ENCODE assay signal across 8 mouse cellular contexts in the genomic region with DNA sequence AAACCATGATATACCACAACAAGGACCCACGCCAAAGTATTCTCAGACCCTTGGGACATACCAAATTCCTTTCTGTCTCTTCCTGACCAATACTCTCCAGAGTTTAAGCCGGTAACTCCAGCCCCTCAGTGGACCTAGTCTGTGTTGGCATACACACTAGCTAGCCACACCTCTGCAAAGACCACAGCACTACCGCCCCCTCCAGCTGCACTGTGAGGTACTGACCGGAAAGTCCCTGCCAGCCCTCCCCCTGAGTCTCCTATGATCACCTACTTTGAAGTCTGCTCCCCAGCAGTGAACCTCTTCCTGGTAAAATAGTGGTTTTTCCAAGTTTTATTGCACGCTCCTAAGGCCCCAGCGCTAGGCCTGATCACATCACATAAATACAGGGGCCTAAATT. TPM values are rescaled to one million over a fixed set of nuclear protein-coding genes. Genes with fewer than 3 reads are reported as not detected.
DNase-seq lines count a peak whose midpoint lies in the region; ATAC-seq and TF ChIP-seq lines count a peak whose summit lies in the region.

No protein-coding gene starts in this region.

- H3K27me3 ChIP-seq in liver, adult 2 months (ENCODE audit: control insufficient read depth, insufficient read depth, low read length): no peaks in the 10 kb centered on the region
- peaks cover 54% of the 10 kb centered on the region for H3K27me3 ChIP-seq in liver, embryonic 12.5 days (replicated peaks)
- H3K27me3 ChIP-seq in forebrain, embryonic 14.5 days (replicated peaks; ENCODE audit: control insufficient read depth, insufficient read depth, low read length): peaks cover 8% of the 10 kb centered on the region; the same call in 1 of the 2 replicates
- peaks cover 42% of the 10 kb centered on the region for H3K27me3 ChIP-seq in kidney, embryonic 16.5 days (ENCODE audit: insufficient read depth, low read length)
- peaks cover 25% of the 10 kb centered on the region; the same call in 1 of the 2 replicates for H3K27me3 ChIP-seq in midbrain, postnatal 0 days (ENCODE audit: insufficient read depth, low read length)

- H3K9me3 ChIP-seq in liver, embryonic 12.5 days (replicated peaks): no peaks in the 10 kb centered on the region
- no peaks in the 10 kb centered on the region for H3K9me3 ChIP-seq in forebrain, embryonic 14.5 days (replicated peaks; ENCODE audit: control insufficient read depth, low read length)
- no peaks in the 10 kb centered on the region for H3K9me3 ChIP-seq in kidney, embryonic 16.5 days (ENCODE audit: low read length)
- no peaks in the 10 kb centered on the region for H3K9me3 ChIP-seq in midbrain, postnatal 0 days (ENCODE audit: low read length)

- H3K36me3 ChIP-seq in liver, adult 2 months (ENCODE audit: control insufficient read depth, insufficient read depth, low read length): no peaks in the 10 kb centered on the region
- H3K36me3 ChIP-seq in liver, embryonic 12.5 days: no peaks in the 10 kb centered on the region
- no peaks in the 10 kb centered on the region for H3K36me3 ChIP-seq in forebrain, embryonic 14.5 days (ENCODE audit: control insufficient read depth, insufficient read depth, low read length)
- H3K36me3 ChIP-seq in kidney, embryonic 16.5 days (ENCODE audit: insufficient read depth, low read length): no peaks in the 10 kb centered on the region
- H3K36me3 ChIP-seq in midbrain, postnatal 0 days (ENCODE audit: insufficient read depth, low read length): no peaks in the 10 kb centered on the region

- peak; percentile 42 for TF ChIP-seq CTCF in liver, adult 2 months (IDR thresholded peaks at IDR 0.05; ENCODE audit: low read depth, low read length)
- TF ChIP-seq CTCF in midbrain, postnatal 0 days (IDR thresholded peaks at IDR 0.05): no peak

- H3K4me1 ChIP-seq in liver, adult 2 months (ENCODE audit: control insufficient read depth, insufficient read depth, low read length): peaks cover 16% of the 10 kb centered on the region
- H3K4me1 ChIP-seq in liver, embryonic 12.5 days: no peaks in the 10 kb centered on the region
- H3K4me1 ChIP-seq in forebrain, embryonic 14.5 days (ENCODE audit: control insufficient read depth, insufficient read depth, low read length): 0 out of 2 replicates have a peak, but pooled peaks cover 2% of the 10 kb centered on the region
- H3K4me1 ChIP-seq in kidney, embryonic 16.5 days (ENCODE audit: insufficient read depth, low read length): peaks cover 5% of the 10 kb centered on the region; the same call in 1 of the 2 replicates
- H3K4me1 ChIP-seq in midbrain, postnatal 0 days (ENCODE audit: insufficient read depth, low read length): no peaks in the 10 kb centered on the region

- no peak; the same call in 1 of the 2 replicates for ATAC-seq in liver, embryonic 12.5 days
- no peak for ATAC-seq in forebrain, embryonic 14.5 days
- ATAC-seq in kidney, embryonic 16.5 days (ENCODE audit: low FRiP score, low TSS enrichment): no peak
- ATAC-seq in midbrain, postnatal 0 days (ENCODE audit: low FRiP score): no peak
- no peak for ATAC-seq in megakaryocyte-erythroid progenitor cell, adult 5-6 weeks (replicated peaks; ENCODE audit: low FRiP score, low TSS enrichment, poor library complexity, severe bottlenecking)

- peaks cover 9% of the 10 kb centered on the region; the same call in 1 of the 2 replicates for H3K79me2 ChIP-seq in liver, adult 2 months (ENCODE audit: control insufficient read depth, insufficient read depth, low read length)

- H3K4me2 ChIP-seq in liver, embryonic 12.5 days: no peak overlapping the region
- peak overlapping the region; percentile 69 for H3K4me2 ChIP-seq in forebrain, embryonic 14.5 days (ENCODE audit: low read length)
- peak overlapping the region; percentile 68 for H3K4me2 ChIP-seq in kidney, embryonic 16.5 days (replicated peaks; ENCODE audit: low read depth, low read length)
- H3K4me2 ChIP-seq in midbrain, postnatal 0 days (ENCODE audit: low read depth, low read length, poor library complexity, severe bottlenecking): peak overlapping the region; percentile 71

- H3K9ac ChIP-seq in liver, adult 2 months (ENCODE audit: low read depth, low read length): peak overlapping the region; percentile 95
- no peak overlapping the region for H3K9ac ChIP-seq in liver, embryonic 12.5 days
- no peak overlapping the region for H3K9ac ChIP-seq in forebrain, embryonic 14.5 days (ENCODE audit: low read length)
- H3K9ac ChIP-seq in kidney, embryonic 16.5 days (replicated peaks; ENCODE audit: low read length): no peak overlapping the region
- H3K9ac ChIP-seq in midbrain, postnatal 0 days (replicated peaks; ENCODE audit: low read length, poor library complexity, severe bottlenecking): no peak overlapping the region

- no peak for TF ChIP-seq POLR2A in liver, adult 2 months (IDR thresholded peaks at IDR 0.05; ENCODE audit: extremely low read depth, insufficient read depth, low read length)

- WGBS in liver, adult 2 months: 8% methylated on average over 6 of the region's 6 CpGs
- 55% methylated on average over 6 of the region's 6 CpGs for WGBS in liver, embryonic 12.5 days (ENCODE audit: insufficient replicate concordance)
- WGBS in forebrain, embryonic 14.5 days: 48% methylated on average over 6 of the region's 6 CpGs
- WGBS in kidney, embryonic 16.5 days: 60% methylated on average over 6 of the region's 6 CpGs
- 50% methylated on average over 6 of the region's 6 CpGs for WGBS in midbrain, postnatal 0 days

- H3K27ac ChIP-seq in liver, adult 2 months (replicated peaks; ENCODE audit: insufficient read depth, low read depth, low read length): peak overlapping the region; percentile 90
- no peak overlapping the region for H3K27ac ChIP-seq in liver, embryonic 12.5 days
- no peak overlapping the region for H3K27ac ChIP-seq in forebrain, embryonic 14.5 days (ENCODE audit: low read depth, low read length)
- H3K27ac ChIP-seq in kidney, embryonic 16.5 days (ENCODE audit: low read length): no peak overlapping the region
- H3K27ac ChIP-seq in midbrain, postnatal 0 days (ENCODE audit: low read depth, low read length): no peak overlapping the region

- DNase-seq in liver, adult 2 months (ENCODE audit: extremely low read depth, low read depth, low spot score): no peak
- DNase-seq in forebrain, embryonic 14.5 days (ENCODE audit: low spot score): no peak
- peak; percentile 1 for DNase-seq in midbrain, postnatal 0 days (ENCODE audit: low spot score)
- no peak for DNase-seq in thymus, postnatal 36 days
- no peak for DNase-seq in adrenal gland, adult 8-10 months

- H3K4me3 ChIP-seq in liver, adult 2 months (ENCODE audit: insufficient read depth, low read depth, low read length): no peak overlapping the region
- no peak overlapping the region for H3K4me3 ChIP-seq in liver, embryonic 12.5 days
- peak overlapping the region; percentile 49; the same call in 1 of the 2 replicates for H3K4me3 ChIP-seq in forebrain, embryonic 14.5 days (ENCODE audit: low read depth, low read length)
- H3K4me3 ChIP-seq in kidney, embryonic 16.5 days (ENCODE audit: low read length): no peak overlapping the region
- peak overlapping the region; percentile 55; the same call in 1 of the 2 replicates for H3K4me3 ChIP-seq in midbrain, postnatal 0 days (ENCODE audit: low read depth, low read length)

RNA-seq across cellular contexts. Expression of a gene that starts 2.5 kb away (rescaled TPM):
- total RNA-seq in liver, adult 2 months (2014; rRNA removed): 32.7 and 42.4 TPM in 2 replicates
- 150 and 197 TPM in 2 replicates for polyA plus RNA-seq in liver, adult 2 months (2012; rRNA removed)
- polyA plus RNA-seq in liver, embryonic 12.5 days (2016; fragmentation: Nextera tagmentation; extraction: Ambion mirVana): 3.7 and 3.9 TPM in 2 replicates
- polyA plus RNA-seq in forebrain, embryonic 14.5 days (2014; fragmentation: Nextera tagmentation; extraction: Ambion mirVana): 27.5 and 29.8 TPM in 2 replicates
- polyA plus RNA-seq in kidney, embryonic 16.5 days (2015; fragmentation: Nextera tagmentation; extraction: Ambion mirVana): 12.8 and 14.4 TPM in 2 replicates
- 42.4 and 48.4 TPM in 2 replicates for total RNA-seq in midbrain, postnatal 0 days (2014; rRNA removed)
- polyA plus RNA-seq in midbrain, postnatal 0 days (2015; fragmentation: Nextera tagmentation; extraction: Ambion mirVana): 25.3 and 25.9 TPM in 2 replicates
- not detected in 2 replicates for total RNA-seq in megakaryocyte-erythroid progenitor cell, adult 5-6 weeks (2014; fragmentation: Nextera tagmentation)
- 0.05 and 0.19 TPM in 2 replicates for total RNA-seq in megakaryocyte-erythroid progenitor cell, adult 5-6 weeks (2017)
- 10 to 100 TPM; 15.5 to 67.8 (median 38.5) TPM for total RNA-seq in adrenal gland, adult 8-10 months (2022)

Comparison
In these comparisons a context has a peak if more than half of its experiments do, and no peak if none do; other contexts are left out.
1. H3K4me3 ChIP-seq: peak in forebrain, embryonic 14.5 days (single experiment) and midbrain, postnatal 0 days (single experiment); none in liver, adult 2 months (single experiment), liver, embryonic 12.5 days (single experiment) and kidney, embryonic 16.5 days (single experiment).